Mouse (Mus musculus) heart, adult 2 months (tissue): Measurements from ENCODE around the gene Mab21l3.

Source experiments
- CTCF ChIP-seq: fragments of 200-600 bp; IDR thresholded peaks from 2 replicates; pipeline ENCODE4 v1.8.1; 2022; ENCODE audit warnings: antibody characterized with exemption, mild to moderate bottlenecking, moderate library complexity
- EP300 ChIP-seq: fragments of 200-500 bp; IDR thresholded peaks from 2 replicates; pipeline ENCODE4 v1.6.1; 2011; ENCODE audit warnings: low read depth, low read length, control low read depth; ENCODE audit not compliant: insufficient read depth
- POLR2A ChIP-seq: fragments of 200-500 bp; IDR thresholded peaks from 2 replicates; pipeline ENCODE4 v1.6.1; 2011; ENCODE audit warnings: mild to moderate bottlenecking, low read depth, low read length, control low read depth; ENCODE audit not compliant: insufficient read depth

DNA sequence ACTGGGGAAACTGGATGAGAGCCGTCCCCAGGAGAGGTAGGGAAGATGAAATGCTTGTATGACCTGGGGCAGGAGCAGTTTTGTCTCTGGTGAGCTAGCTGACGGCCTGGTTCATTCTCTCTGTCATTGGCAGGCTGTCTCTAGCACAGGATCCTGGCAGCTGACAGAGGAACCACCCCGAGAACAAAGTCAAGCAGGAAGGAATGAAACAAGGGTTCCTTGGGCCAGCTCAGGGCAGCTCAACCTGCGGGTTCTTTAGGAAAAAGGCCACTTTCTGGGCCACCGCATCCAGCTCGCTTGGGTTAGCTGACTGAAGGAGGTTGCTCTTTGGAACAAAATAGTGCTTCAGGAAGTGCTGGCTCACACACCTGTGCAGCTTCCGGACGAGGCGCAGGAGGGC is 34.0 kb downstream of the Mab21l3 start:
- no peak for TF ChIP-seq CTCF
- no peak for TF ChIP-seq POLR2A
- no peak for TF ChIP-seq EP300
